Mouse (Mus musculus) olfactory bulb, adult 2 months (tissue): ENCODE results near the gene Aig1. TPM values are rescaled to one million over a fixed set of nuclear protein-coding genes. Genes with fewer than 3 reads are reported as not detected.
A peak's percentile ranks its signal among the peaks of the same experiment; 100 is the strongest.

ENCODE experiments used
- H3K27ac ChIP-seq: fragments of 200-500 bp; 2 replicates; pipeline ENCODE4 v1.5.1; 2012; ENCODE audit warnings: low read depth, low read length; ENCODE audit not compliant: insufficient read depth
- H3K4me1 ChIP-seq: fragments of 200-500 bp; 2 replicates; pipeline ENCODE4 v1.6.1; 2012; ENCODE audit warnings: low read length; ENCODE audit not compliant: control insufficient read depth, insufficient read depth
- H3K4me3 ChIP-seq: fragments of 200-500 bp; 2 replicates; pipeline ENCODE4 v1.5.1; 2012; ENCODE audit warnings: mild to moderate bottlenecking, low read depth, low read length, moderate library complexity; ENCODE audit not compliant: insufficient read depth
- CTCF ChIP-seq: fragments of 200-500 bp; IDR thresholded peaks from 2 replicates; pipeline ENCODE4 v1.5.1; 2012; ENCODE audit warnings: low read depth, mild to moderate bottlenecking, low read length, moderate library complexity; ENCODE audit not compliant: insufficient read depth
- POLR2A ChIP-seq: fragments of 200-500 bp; IDR thresholded peaks from 2 replicates; pipeline ENCODE4 v1.6.1; 2012; ENCODE audit warnings: mild to moderate bottlenecking, low read depth, low read length, moderate library complexity; ENCODE audit not compliant: insufficient read depth
- WGBS: fragments of 180-500 bp; shearing (Covaris S2); methylation state at CpG from one replicate; pipeline ENCODE4 v1.1.7; 2018; 5-methylcytosine and 5-hydroxymethylcytosine counted together
- polyA plus RNA-seq: library from polyadenylated mRNA; stranded (reverse); fragments of >200 nt; gene quantifications from 2 replicates; pipeline ENCODE4 v1.2.4, GENCODE M21; 2012; ENCODE audit warnings: low replicate concordance; ENCODE audit not compliant: missing spikeins, insufficient read depth, insufficient read length

Gene Aig1
- polyA plus RNA-seq, 1 experiment = not detected

- no peak overlapping the region for H3K4me3 ChIP-seq
- H3K27ac ChIP-seq = no peak overlapping the region
- 94% methylated on average over 1 of the region's 1 CpGs for WGBS
- no peaks in the 10 kb centered on the region for H3K4me1 ChIP-seq
- TF ChIP-seq CTCF (no peak), POLR2A (no peak)
Observed at GRCm38 (mm10) chr10:13793458-13793857, 75.3 kb downstream of the Aig1 start.

- no peaks in the 10 kb centered on the region; the same call in 1 of the 2 replicates for H3K4me1 ChIP-seq
- TF ChIP-seq CTCF = no peak
- TF ChIP-seq POLR2A = no peak
- no peak overlapping the region for H3K27ac ChIP-seq
- H3K4me3 ChIP-seq = no peak overlapping the region
- WGBS = 75% methylated on average over 8 of the region's 8 CpGs
Observed at GRCm38 (mm10) chr10:13792788-13793187, 76.0 kb downstream of the Aig1 start.

GRCm38 (mm10) chr10:13789604-13790003, 79.2 kb downstream of the Aig1 start:
- Histone ChIP-seq H3K27ac (no peak overlapping the region), H3K4me3 (no peak overlapping the region), H3K4me1 (no peaks in the 10 kb centered on the region; the same call in 1 of the 2 replicates)
- no peak for TF ChIP-seq POLR2A
- no peak for TF ChIP-seq CTCF
- WGBS = 94% methylated on average over 1 of the region's 1 CpGs

- H3K4me3 ChIP-seq = no peak overlapping the region
- TF ChIP-seq POLR2A (no peak), CTCF (no peak)
- 92% methylated on average over 9 of the region's 9 CpGs for WGBS
- H3K4me1 ChIP-seq = no peaks in the 10 kb centered on the region; the same call in 1 of the 2 replicates
- 0 out of 2 replicates have a peak overlapping the region, but pooled peaks have one; percentile 16 for H3K27ac ChIP-seq
Observed at GRCm38 (mm10) chr10:13788057-13788456, 80.7 kb downstream of the Aig1 start.

GRCm38 (mm10) chr10:13782774-13783173, 86.0 kb downstream of the Aig1 start:
- H3K4me3 ChIP-seq = no peak overlapping the region
- H3K27ac ChIP-seq = no peak overlapping the region
- TF ChIP-seq POLR2A (no peak), CTCF (no peak)
- WGBS = 72% methylated on average over 5 of the region's 5 CpGs
- H3K4me1 ChIP-seq = peaks cover 6% of the 10 kb centered on the region; the same call in 1 of the 2 replicates

- no peak overlapping the region for H3K4me3 ChIP-seq
- peaks cover 6% of the 10 kb centered on the region; the same call in 1 of the 2 replicates for H3K4me1 ChIP-seq
- WGBS = 84% methylated on average over 10 of the region's 10 CpGs
- no peak for TF ChIP-seq POLR2A
- no peak overlapping the region for H3K27ac ChIP-seq
Observed at GRCm38 (mm10) chr10:13782235-13782757, 86.5 kb downstream of the Aig1 start.

GRCm38 (mm10) chr10:13776014-13776413, 92.8 kb downstream of the Aig1 start:
- WGBS = 20% methylated on average over 3 of the region's 3 CpGs
- H3K4me1 ChIP-seq = peaks cover 11% of the 10 kb centered on the region; the same call in 1 of the 2 replicates
- TF ChIP-seq POLR2A (no peak), CTCF (no peak)
- H3K27ac ChIP-seq = peak overlapping the region; percentile 2; the same call in 1 of the 2 replicates
- H3K4me3 ChIP-seq = no peak overlapping the region

- peaks cover 9% of the 10 kb centered on the region; the same call in 1 of the 2 replicates for H3K4me1 ChIP-seq
- H3K4me3 ChIP-seq = no peak overlapping the region
- no peak for TF ChIP-seq POLR2A
- no peak for TF ChIP-seq CTCF
- 96% methylated on average over 2 of the region's 2 CpGs for WGBS
- no peak overlapping the region for H3K27ac ChIP-seq
Observed at GRCm38 (mm10) chr10:13775411-13775810, 93.4 kb downstream of the Aig1 start.

GRCm38 (mm10) chr10:13774910-13775309, 93.9 kb downstream of the Aig1 start:
- no peak for TF ChIP-seq POLR2A
- no peak for TF ChIP-seq CTCF
- Histone ChIP-seq H3K4me3 (no peak overlapping the region), H3K27ac (no peak overlapping the region), H3K4me1 (peaks cover 9% of the 10 kb centered on the region; the same call in 1 of the 2 replicates)
- 91% methylated on average over 3 of the region's 3 CpGs for WGBS

- 88% methylated on average over 1 of the region's 1 CpGs for WGBS
- TF ChIP-seq CTCF (no peak), POLR2A (no peak)
- Histone ChIP-seq H3K4me3 (no peak overlapping the region), H3K27ac (no peak overlapping the region), H3K4me1 (peaks cover 8% of the 10 kb centered on the region)
Observed at GRCm38 (mm10) chr10:13770720-13771119, 98.1 kb downstream of the Aig1 start.
